Mouse (Mus musculus): ENCODE data around the gene Gm14226. TPM values are rescaled to one million over a fixed set of nuclear protein-coding genes. Genes with fewer than 3 reads are reported as not detected.
A peak's percentile ranks its signal among the peaks of the same experiment; 100 is the strongest.
"Not testable (repeated sequence)": the region's sequence is repeated elsewhere in the genome, so short reads cannot be mapped to it uniquely, and the experiment has no call there.

Gm14226 gene
- polyA plus RNA-seq (2015; fragmentation: Nextera tagmentation; extraction: Ambion mirVana): 0.39 and 0.42 TPM in 2 replicates

DNA sequence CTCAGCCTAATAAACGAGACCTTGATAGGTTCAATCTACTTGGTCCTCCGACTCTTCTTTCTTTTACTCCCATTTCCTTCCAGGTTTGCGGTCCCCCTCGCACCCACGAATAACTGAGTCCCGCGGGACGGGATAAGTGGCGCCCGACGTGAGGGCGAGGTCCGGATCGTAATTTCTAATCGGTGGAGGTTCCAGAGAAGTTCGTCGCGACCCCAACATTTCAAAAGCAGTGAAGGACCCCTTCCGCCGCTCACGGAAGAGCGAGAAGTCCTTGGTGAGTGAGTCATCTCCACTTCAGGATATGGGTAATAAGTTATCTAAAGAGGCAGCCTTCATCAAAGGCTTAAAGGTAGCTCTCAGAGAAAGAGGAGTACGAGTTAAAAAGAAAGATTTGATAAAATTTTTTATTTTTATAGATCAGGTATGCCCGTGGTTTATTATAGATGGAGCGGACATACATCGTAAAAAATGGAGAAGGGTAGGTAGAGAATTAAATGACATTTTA lies at the start of gene Gm14226:
TSS of gene Gm14226 (plus strand) at position 16 of the 505 bp plus-strand sequence.
- not testable (repeated sequence) for ATAC-seq (replicated peaks; ENCODE audit: insufficient number of reproducible peaks, insufficient read depth, low FRiP score, low read depth); H3K9me3 ChIP-seq (replicated peaks); H3K4me1 ChIP-seq (replicated peaks); H3K36me3 ChIP-seq
- Histone ChIP-seq H3K27me3 (peaks cover 15% of the 10 kb centered on the region), H3K4me2 (peak within 1 kb of the TSS; percentile 87), H3K27ac (peak within 1 kb of the TSS; percentile 59), H3K4me3 (peak within 1 kb of the TSS; percentile 55), H3K9ac (peak within 1 kb of the TSS; percentile 57)
- WGBS: 2% methylated on average over 24 of the region's 26 CpGs

GRCm38 (mm10) chr2:154969740-154970397 lies 48.2 kb upstream of the Gm14226 start:
- not testable (repeated sequence) for ATAC-seq (replicated peaks; ENCODE audit: insufficient number of reproducible peaks, insufficient read depth, low FRiP score, low read depth); H3K4me2 ChIP-seq; H3K9me3 ChIP-seq (replicated peaks); H3K36me3 ChIP-seq; H3K27ac ChIP-seq; H3K9ac ChIP-seq; H3K4me3 ChIP-seq
- 54% methylated on average over 14 of the region's 14 CpGs for WGBS
- peaks cover 17% of the 10 kb centered on the region for H3K4me1 ChIP-seq (replicated peaks)
- H3K27me3 ChIP-seq: peaks cover 21% of the 10 kb centered on the region

DNA sequence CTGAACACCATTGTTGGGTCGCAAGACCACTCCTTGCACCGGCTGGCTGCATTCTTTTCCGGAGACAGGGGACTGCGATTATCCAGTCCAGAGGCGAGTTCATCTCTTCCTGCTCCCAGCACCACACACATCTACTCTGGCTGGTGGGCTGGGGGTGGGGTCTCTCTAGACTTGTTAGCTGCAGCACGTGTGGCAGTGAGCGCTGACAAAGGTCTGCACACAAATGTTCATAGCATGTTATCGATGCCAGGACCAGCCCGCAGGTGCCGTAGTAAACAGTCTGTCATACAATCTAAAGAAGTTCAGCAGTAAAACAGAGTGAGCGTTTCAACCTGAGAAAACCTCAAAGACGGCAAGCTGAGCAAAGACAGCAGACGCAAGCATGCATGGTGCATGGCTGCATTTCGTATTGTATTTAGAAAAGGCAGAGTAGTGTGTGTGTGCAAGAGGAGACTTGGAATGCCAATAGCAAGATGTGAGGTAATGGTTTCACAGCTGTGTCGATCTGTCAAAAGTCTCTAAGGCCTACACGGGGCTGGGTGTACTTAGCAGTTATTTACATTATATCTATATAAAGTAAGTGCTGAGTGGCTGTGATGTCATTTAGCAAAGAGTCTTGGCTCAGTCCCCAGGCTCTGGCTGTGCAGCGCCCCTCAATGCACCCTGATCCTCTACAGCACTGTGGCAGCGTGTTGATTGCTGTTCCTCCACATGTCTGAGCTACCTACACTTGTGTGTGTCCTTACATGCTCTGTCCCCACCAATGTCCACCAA lies 46.0 kb upstream of the Gm14226 start:
- no peak overlapping the region for H3K4me3 ChIP-seq
- no peaks in the 10 kb centered on the region for H3K36me3 ChIP-seq
- H3K9me3 ChIP-seq (replicated peaks): no peaks in the 10 kb centered on the region
- H3K4me2 ChIP-seq: peak overlapping the region; percentile 46; the same call in 1 of the 2 replicates
- H3K27ac ChIP-seq: no peak overlapping the region
- H3K9ac ChIP-seq: no peak overlapping the region
- H3K27me3 ChIP-seq: peaks cover 22% of the 10 kb centered on the region
- peaks cover 17% of the 10 kb centered on the region for H3K4me1 ChIP-seq (replicated peaks)
- ATAC-seq (replicated peaks; ENCODE audit: insufficient number of reproducible peaks, insufficient read depth, low FRiP score, low read depth): peak; percentile 90
- 28% methylated on average over 18 of the region's 18 CpGs for WGBS

DNA sequence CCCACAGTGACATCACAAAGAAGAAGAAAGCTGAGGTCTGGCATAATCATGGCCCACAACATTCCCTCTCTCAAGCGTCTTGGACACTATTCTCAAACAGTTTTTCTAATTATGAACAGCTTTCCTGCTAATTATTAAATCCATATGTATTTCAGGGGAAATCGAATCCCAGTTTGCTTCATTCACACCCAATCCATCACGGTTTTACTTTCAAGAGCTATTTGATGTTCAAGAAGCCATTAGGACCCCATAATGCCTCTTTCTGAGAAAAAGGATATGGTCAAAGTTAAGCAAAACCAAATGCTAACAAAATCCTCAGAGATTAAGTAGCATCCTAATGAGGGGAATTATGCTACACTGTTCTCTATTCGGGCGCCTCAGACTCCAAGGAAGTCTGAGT lies 45.1 kb upstream of the Gm14226 start:
- H3K27me3 ChIP-seq: peaks cover 14% of the 10 kb centered on the region
- ATAC-seq (replicated peaks; ENCODE audit: insufficient number of reproducible peaks, insufficient read depth, low FRiP score, low read depth): no peak
- H3K9me3 ChIP-seq (replicated peaks): no peaks in the 10 kb centered on the region
- H3K4me2 ChIP-seq: no peak overlapping the region
- H3K36me3 ChIP-seq: no peaks in the 10 kb centered on the region
- no peak overlapping the region for H3K9ac ChIP-seq
- H3K4me1 ChIP-seq (replicated peaks): peaks cover 17% of the 10 kb centered on the region
- 77% methylated on average over 5 of the region's 5 CpGs for WGBS
- no peak overlapping the region for H3K4me3 ChIP-seq
- no peak overlapping the region for H3K27ac ChIP-seq

DNA sequence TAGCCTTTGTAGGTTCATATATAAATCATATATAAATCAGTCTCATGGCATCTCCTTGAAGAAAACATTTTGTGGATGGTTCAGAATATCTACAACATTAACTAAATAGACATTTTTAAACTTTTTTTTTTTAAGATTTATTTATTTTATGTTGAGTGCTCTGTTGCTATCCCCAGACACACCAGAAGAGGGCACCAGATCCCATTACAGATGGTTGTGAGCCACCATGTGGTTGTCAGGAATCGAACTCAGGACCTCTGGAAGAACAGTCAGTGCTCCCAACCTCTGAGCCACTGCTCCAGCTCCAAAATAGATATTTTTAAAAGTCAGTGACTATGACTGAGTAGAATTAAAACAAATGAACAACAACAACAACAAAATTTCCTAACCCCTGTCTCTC lies 31.5 kb upstream of the Gm14226 start:
- H3K9me3 ChIP-seq (replicated peaks): no peaks in the 10 kb centered on the region
- no peaks in the 10 kb centered on the region for H3K36me3 ChIP-seq
- 70% methylated on average over 1 of the region's 1 CpGs for WGBS
- no peak overlapping the region for H3K27ac ChIP-seq
- ATAC-seq (replicated peaks; ENCODE audit: insufficient number of reproducible peaks, insufficient read depth, low FRiP score, low read depth): no peak
- no peaks in the 10 kb centered on the region for H3K4me1 ChIP-seq (replicated peaks)
- no peak overlapping the region for H3K9ac ChIP-seq
- H3K4me3 ChIP-seq: no peak overlapping the region
- H3K27me3 ChIP-seq: no peaks in the 10 kb centered on the region
- no peak overlapping the region for H3K4me2 ChIP-seq

GRCm38 (mm10) chr2:154991411-154991810 lies 26.7 kb upstream of the Gm14226 start:
- Histone ChIP-seq H3K27ac (no peak overlapping the region), H3K27me3 (no peaks in the 10 kb centered on the region), H3K4me1 (replicated peaks) (no peaks in the 10 kb centered on the region), H3K9me3 (replicated peaks) (no peaks in the 10 kb centered on the region), H3K9ac (no peak overlapping the region), H3K4me3 (no peak overlapping the region), H3K36me3 (no peaks in the 10 kb centered on the region), H3K4me2 (no peak overlapping the region)
- no peak for ATAC-seq (replicated peaks; ENCODE audit: insufficient number of reproducible peaks, insufficient read depth, low FRiP score, low read depth)
- WGBS: 63% methylated on average over 8 of the region's 8 CpGs

DNA sequence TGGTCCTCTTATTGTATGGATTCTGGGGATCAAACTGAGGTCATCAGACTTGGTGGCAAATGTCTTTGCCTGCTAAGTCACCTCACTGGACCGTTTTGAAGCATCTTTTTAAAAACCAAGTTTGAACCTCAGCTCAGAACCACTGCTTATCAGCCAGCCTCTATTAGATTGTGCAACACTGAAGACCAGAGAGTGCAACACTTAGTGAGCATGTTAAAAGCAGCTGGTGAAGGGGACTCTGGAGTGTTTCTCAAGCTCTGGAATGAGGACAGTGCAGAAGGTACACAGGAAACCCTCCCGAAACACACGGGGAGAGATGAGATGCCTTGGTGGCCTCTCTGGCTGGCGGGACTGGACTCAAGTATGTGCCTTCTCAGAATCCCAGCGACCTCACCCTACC lies 26.0 kb upstream of the Gm14226 start:
- Histone ChIP-seq H3K27ac (no peak overlapping the region), H3K4me1 (replicated peaks) (no peaks in the 10 kb centered on the region), H3K36me3 (no peaks in the 10 kb centered on the region), H3K9ac (no peak overlapping the region), H3K9me3 (replicated peaks) (no peaks in the 10 kb centered on the region), H3K4me3 (no peak overlapping the region), H3K27me3 (no peaks in the 10 kb centered on the region), H3K4me2 (no peak overlapping the region)
- no peak for ATAC-seq (replicated peaks; ENCODE audit: insufficient number of reproducible peaks, insufficient read depth, low FRiP score, low read depth)
- 65% methylated on average over 5 of the region's 5 CpGs for WGBS

- no peak overlapping the region for H3K4me3 ChIP-seq
- WGBS: 88% methylated on average over 11 of the region's 11 CpGs
- H3K9ac ChIP-seq: no peak overlapping the region
- H3K9me3 ChIP-seq (replicated peaks): no peaks in the 10 kb centered on the region
- no peak overlapping the region for H3K4me2 ChIP-seq
- no peaks in the 10 kb centered on the region for H3K4me1 ChIP-seq (replicated peaks)
- H3K36me3 ChIP-seq: no peaks in the 10 kb centered on the region
- no peak for ATAC-seq (replicated peaks; ENCODE audit: insufficient number of reproducible peaks, insufficient read depth, low FRiP score, low read depth)
- H3K27me3 ChIP-seq: no peaks in the 10 kb centered on the region
- no peak overlapping the region for H3K27ac ChIP-seq
These were observed 12.6 kb upstream of the Gm14226 start for GRCm38 (mm10) chr2:155005491-155005890.

DNA sequence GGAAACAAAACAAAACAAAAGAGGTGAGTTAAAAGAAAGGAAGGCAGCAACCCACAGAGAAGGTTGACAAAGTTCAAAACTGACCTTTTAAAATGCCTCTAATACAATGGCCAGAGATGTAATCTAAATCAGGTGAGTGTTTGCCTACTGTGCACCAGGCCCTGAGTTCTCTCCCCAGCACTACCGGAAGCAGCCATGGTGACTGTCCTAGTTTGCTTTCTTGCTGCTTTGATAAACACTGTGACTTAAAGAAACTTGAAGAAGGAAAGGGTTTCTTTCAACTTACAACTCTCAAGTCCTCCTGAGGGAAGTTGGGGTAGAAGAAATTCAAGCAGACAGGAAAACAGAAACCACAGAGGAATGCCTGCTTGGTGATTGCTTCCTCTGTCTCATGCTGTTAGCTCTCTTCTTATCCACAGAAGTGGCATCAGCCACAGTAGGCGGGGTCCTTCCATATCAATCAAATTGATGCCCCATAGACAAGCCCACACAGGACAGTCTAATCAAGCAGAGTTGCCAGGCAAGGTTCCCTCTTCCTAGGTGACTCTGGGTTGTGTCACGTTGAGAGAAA lies 6.9 kb upstream of the Gm14226 start:
- Histone ChIP-seq H3K36me3 (no peaks in the 10 kb centered on the region), H3K4me3 (no peak overlapping the region), H3K9me3 (replicated peaks) (no peaks in the 10 kb centered on the region), H3K9ac (no peak overlapping the region), H3K4me2 (no peak overlapping the region), H3K27me3 (0 out of 2 replicates have a peak, but pooled peaks cover 4% of the 10 kb centered on the region), H3K4me1 (replicated peaks) (no peaks in the 10 kb centered on the region), H3K27ac (no peak overlapping the region)
- 39% methylated on average over 3 of the region's 3 CpGs for WGBS
- no peak for ATAC-seq (replicated peaks; ENCODE audit: insufficient number of reproducible peaks, insufficient read depth, low FRiP score, low read depth)

GRCm38 (mm10) chr2:155012991-155013390 lies 5.1 kb upstream of the Gm14226 start:
- Histone ChIP-seq H3K4me3 (no peak overlapping the region), H3K4me1 (replicated peaks) (no peaks in the 10 kb centered on the region), H3K9ac (no peak overlapping the region), H3K4me2 (no peak overlapping the region), H3K9me3 (replicated peaks) (no peaks in the 10 kb centered on the region), H3K27me3 (0 out of 2 replicates have a peak, but pooled peaks cover 4% of the 10 kb centered on the region), H3K27ac (no peak overlapping the region), H3K36me3 (no peaks in the 10 kb centered on the region)
- ATAC-seq (replicated peaks; ENCODE audit: insufficient number of reproducible peaks, insufficient read depth, low FRiP score, low read depth): no peak
- 81% methylated on average over 6 of the region's 6 CpGs for WGBS

- not testable (repeated sequence) for H3K9me3 ChIP-seq (replicated peaks); H3K4me2 ChIP-seq; H3K4me3 ChIP-seq; H3K27ac ChIP-seq; ATAC-seq (replicated peaks; ENCODE audit: insufficient number of reproducible peaks, insufficient read depth, low FRiP score, low read depth); H3K36me3 ChIP-seq; H3K4me1 ChIP-seq (replicated peaks); H3K9ac ChIP-seq
- WGBS: 31% methylated on average over 7 of the region's 9 CpGs
- peaks cover 14% of the 10 kb centered on the region for H3K27me3 ChIP-seq
These were observed 1.3 kb upstream of the Gm14226 start for GRCm38 (mm10) chr2:155016751-155017150.
